ENCODE assay signal across 13 mouse cellular contexts in the genomic region with DNA sequence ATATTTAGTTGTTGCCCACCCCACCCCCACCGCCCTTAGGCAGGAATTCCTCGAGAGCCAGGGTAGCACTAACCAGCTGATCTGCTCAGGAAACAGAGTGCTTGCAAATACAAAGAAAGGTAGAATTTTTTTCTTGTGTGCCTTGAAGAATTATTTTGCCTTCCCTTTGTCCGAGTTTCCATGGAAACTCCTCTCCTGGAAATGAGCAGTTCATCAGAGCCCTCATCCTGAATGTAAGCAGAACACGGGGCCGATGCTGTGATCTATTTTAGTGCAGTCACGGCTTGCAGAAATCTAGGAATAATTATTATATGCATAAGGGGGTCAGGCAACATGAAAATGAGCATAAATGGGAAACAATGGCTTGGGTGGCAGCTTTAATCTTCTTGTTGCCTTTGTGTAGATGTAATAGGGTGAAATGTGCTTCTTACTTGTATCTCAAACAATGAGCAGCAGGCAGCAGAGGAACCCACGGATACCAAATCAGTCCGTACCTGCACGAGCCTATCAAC.
A peak's percentile ranks its signal among the peaks of the same experiment; 100 is the strongest.
DNase-seq lines count a peak whose midpoint lies in the region; ATAC-seq and TF ChIP-seq lines count a peak whose summit lies in the region.
"Had no signal": no experiment of that assay in that cellular context is flagged by ENCODE, and none has a peak within 500 bp of the region (broad histone marks: within the 10 kb centered on the region; RNA-seq: fewer than 3 reads in every experiment).

No protein-coding gene starts in this region.

- peak overlapping the region; percentile 25; the same call in 1 of the 2 replicates for H3K9ac ChIP-seq in forebrain, embryonic 12.5 days
- no peak overlapping the region for H3K9ac ChIP-seq in liver, postnatal 0 days (replicated peaks)
- H3K9ac ChIP-seq: liver, embryonic 13.5 days had no signal

- DNase-seq in embryo, embryonic 10 days (ENCODE audit: low spot score) = peak; percentile 50
- peak; percentile 35 to 59 for DNase-seq in left cerebral cortex, postnatal 25 days (ENCODE audit: low spot score in 2 of 2)
- DNase-seq in liver, postnatal 0 days = no peak
- DNase-seq in layer of hippocampus, postnatal 10 days (ENCODE audit: low spot score in 2 of 2) = no peak
- DNase-seq in kidney, adult 2 months = no peak
- DNase-seq: cerebellum, adult 11-12 months; liver, embryonic 13.5 days; thymus, postnatal 25 days had no signal

- H3K9me3 ChIP-seq in forebrain, embryonic 12.5 days = no peaks in the 10 kb centered on the region
- no peaks in the 10 kb centered on the region for H3K9me3 ChIP-seq in liver, postnatal 0 days (ENCODE audit: low read length)
- H3K9me3 ChIP-seq: liver, embryonic 13.5 days; megakaryocyte, embryonic 14.5 days had no signal

- peaks cover 25% of the 10 kb centered on the region for H3K4me1 ChIP-seq in forebrain, embryonic 12.5 days
- H3K4me1 ChIP-seq in olfactory bulb, adult 2 months (ENCODE audit: control insufficient read depth, insufficient read depth, low read length) = peaks cover 4% of the 10 kb centered on the region
- no peaks in the 10 kb centered on the region for H3K4me1 ChIP-seq in liver, postnatal 0 days (ENCODE audit: insufficient read depth)
- no peaks in the 10 kb centered on the region for H3K4me1 ChIP-seq in kidney, adult 2 months (ENCODE audit: control insufficient read depth, insufficient read depth, low read length)
- H3K4me1 ChIP-seq: liver, embryonic 13.5 days had no signal

- 15% methylated on average over 9 of the region's 9 CpGs for WGBS in forebrain, embryonic 12.5 days
- 23% methylated on average over 9 of the region's 9 CpGs for WGBS in olfactory bulb, adult 2 months
- WGBS in liver, postnatal 0 days (ENCODE audit: insufficient replicate concordance) = 67% methylated on average over 9 of the region's 9 CpGs
- WGBS in kidney, adult 2 months = 70% methylated on average over 9 of the region's 9 CpGs

- H3K27me3 ChIP-seq in forebrain, embryonic 12.5 days = peaks cover 20% of the 10 kb centered on the region
- no peaks in the 10 kb centered on the region for H3K27me3 ChIP-seq in liver, postnatal 0 days (ENCODE audit: insufficient read depth, low read length)
- no peaks in the 10 kb centered on the region for H3K27me3 ChIP-seq in kidney, adult 2 months (replicated peaks; ENCODE audit: control insufficient read depth, insufficient read depth, low read length)
- H3K27me3 ChIP-seq: liver, embryonic 13.5 days; megakaryocyte, embryonic 14.5 days had no signal

- no peak for TF ChIP-seq EP300 in liver, postnatal 0 days (IDR thresholded peaks at IDR 0.05; ENCODE audit: low read depth)

- ATAC-seq in forebrain, embryonic 12.5 days (ENCODE audit: low FRiP score) = peak; percentile 71; the same call in 1 of the 2 replicates
- no peak for ATAC-seq in liver, postnatal 0 days

- H3K27ac ChIP-seq in forebrain, embryonic 12.5 days = peak overlapping the region; percentile 66
- 0 out of 2 replicates have a peak overlapping the region, but pooled peaks have one; percentile 20 for H3K27ac ChIP-seq in olfactory bulb, adult 2 months (ENCODE audit: insufficient read depth, low read depth, low read length)
- H3K27ac ChIP-seq in liver, postnatal 0 days (ENCODE audit: low read depth) = no peak overlapping the region
- H3K27ac ChIP-seq in kidney, adult 2 months (ENCODE audit: insufficient read depth, low read depth, low read length) = no peak overlapping the region
- H3K27ac ChIP-seq: liver, embryonic 13.5 days had no signal

- no peak for TF ChIP-seq CTCF in olfactory bulb, adult 2 months (IDR thresholded peaks at IDR 0.05; ENCODE audit: insufficient read depth, low read depth, low read length)
- TF ChIP-seq CTCF in liver, postnatal 0 days (IDR thresholded peaks at IDR 0.05; ENCODE audit: low read depth) = no peak
- TF ChIP-seq CTCF in kidney, adult 2 months (conservative IDR thresholded peaks at IDR 0.05; ENCODE audit: insufficient read depth, insufficient read length, low read depth, low read length) = no peak

- TF ChIP-seq POLR2A in olfactory bulb, adult 2 months (IDR thresholded peaks at IDR 0.05; ENCODE audit: insufficient read depth, low read depth, low read length) = no peak
- TF ChIP-seq POLR2A in kidney, adult 2 months (IDR thresholded peaks at IDR 0.05; ENCODE audit: low read depth, low read length) = no peak

- intact Hi-C loops in left cerebral cortex, postnatal 25 days (cut with DNase I) = loop anchor here (2.0 kb wide), 1 partner anchor 61 kb away; no protein-coding TSS in a partner anchor

- H3K4me3 ChIP-seq in forebrain, embryonic 12.5 days (replicated peaks) = no peak overlapping the region
- no peak overlapping the region for H3K4me3 ChIP-seq in olfactory bulb, adult 2 months (ENCODE audit: insufficient read depth, low read depth, low read length)
- H3K4me3 ChIP-seq in liver, postnatal 0 days (ENCODE audit: low read depth, low read length) = no peak overlapping the region
- H3K4me3 ChIP-seq in kidney, adult 2 months (ENCODE audit: insufficient read depth, low read depth, low read length) = no peak overlapping the region
- H3K4me3 ChIP-seq: erythroblast, embryonic 14.5 days; liver, embryonic 13.5 days; megakaryocyte, embryonic 14.5 days had no signal

- H3K4me2 ChIP-seq in forebrain, embryonic 12.5 days = peak overlapping the region; percentile 34
- H3K4me2 ChIP-seq in liver, postnatal 0 days (ENCODE audit: low read depth, low read length) = no peak overlapping the region
- H3K4me2 ChIP-seq: heart, embryonic 11.5 days; liver, embryonic 13.5 days had no signal

- no peaks in the 10 kb centered on the region for H3K36me3 ChIP-seq in forebrain, embryonic 12.5 days (replicated peaks)
- no peaks in the 10 kb centered on the region for H3K36me3 ChIP-seq in liver, postnatal 0 days (replicated peaks; ENCODE audit: insufficient read depth, low read length)
- no peaks in the 10 kb centered on the region for H3K36me3 ChIP-seq in kidney, adult 2 months (ENCODE audit: control insufficient read depth, insufficient read depth, low read length)
- H3K36me3 ChIP-seq: liver, embryonic 13.5 days had no signal

Comparison
In these comparisons a context has a peak if more than half of its experiments do, and no peak if none do; other contexts are left out.
1. DNase-seq: peak in embryo, embryonic 10 days (single experiment) and left cerebral cortex, postnatal 25 days (2 of 2); none in liver, postnatal 0 days (single experiment), layer of hippocampus, postnatal 10 days (0 of 2) and kidney, adult 2 months (single experiment).
2. H3K27ac ChIP-seq: peak in forebrain, embryonic 12.5 days (single experiment) and olfactory bulb, adult 2 months (single experiment); none in liver, postnatal 0 days (single experiment) and kidney, adult 2 months (single experiment).